Mouse (Mus musculus) heart, adult 2 months (tissue): ENCODE measurements around the gene Clps.

Source experiments
- CTCF ChIP-seq: fragments of 200-600 bp; IDR thresholded peaks from 2 replicates; pipeline ENCODE4 v1.8.1; 2022; ENCODE audit warnings: antibody characterized with exemption, mild to moderate bottlenecking, moderate library complexity
- EP300 ChIP-seq: fragments of 200-500 bp; IDR thresholded peaks from 2 replicates; pipeline ENCODE4 v1.6.1; 2011; ENCODE audit warnings: low read depth, low read length, control low read depth; ENCODE audit not compliant: insufficient read depth
- POLR2A ChIP-seq: fragments of 200-500 bp; IDR thresholded peaks from 2 replicates; pipeline ENCODE4 v1.6.1; 2011; ENCODE audit warnings: mild to moderate bottlenecking, low read depth, low read length, control low read depth; ENCODE audit not compliant: insufficient read depth

- TF ChIP-seq CTCF (no peak), POLR2A (no peak), EP300 (no peak)
Observed at GRCm38 (mm10) chr17:28557772-28558171, 2.8 kb downstream of the Clps start.
